Mouse (Mus musculus) heart, postnatal 0 days (tissue): Measurements from ENCODE around the gene P3h3. TPM values are rescaled to one million over a fixed set of nuclear protein-coding genes. Genes with fewer than 3 reads are reported as not detected.
A peak's percentile ranks its signal among the peaks of the same experiment; 100 is the strongest.
"Not testable (repeated sequence)": the region's sequence is repeated elsewhere in the genome, so short reads cannot be mapped to it uniquely, and the experiment has no call there.

Experiments used
- ATAC-seq: fragments of 200-750 bp; cut with Nextera tagmentation; 2 replicates; pipeline ENCODE4 v1.8.0; 2017; ENCODE audit warnings: low read depth, moderate number of reproducible peaks, moderate library complexity; ENCODE audit not compliant: insufficient read depth
- DNase-seq: peaks from one replicate; pipeline ENCODE4 v3.0.0-alpha.2; 2016; ENCODE audit warnings: low spot score
- H3K27ac ChIP-seq: fragments of 300-500 bp; sonication (generic); 2 replicates; pipeline ENCODE4 v1.5.1; 2014; ENCODE audit warnings: low read depth, mild to moderate bottlenecking
- H3K27me3 ChIP-seq: fragments of 300-500 bp; sonication (generic); 2 replicates; pipeline ENCODE4 v1.6.1; 2014; ENCODE audit warnings: low read length, mixed read lengths; ENCODE audit not compliant: control insufficient read depth, insufficient read depth
- H3K36me3 ChIP-seq: fragments of 300-500 bp; sonication (generic); replicated peaks from 2 replicates; pipeline ENCODE4 v1.6.1; 2014; ENCODE audit warnings: low read length, mixed read lengths; ENCODE audit not compliant: control insufficient read depth, insufficient read depth
- H3K4me1 ChIP-seq: fragments of 300-500 bp; sonication (generic); 2 replicates; pipeline ENCODE4 v1.6.1; 2014; ENCODE audit warnings: antibody characterized with exemption; ENCODE audit not compliant: control insufficient read depth, insufficient read depth
- H3K4me2 ChIP-seq: fragments of 300-500 bp; sonication (generic); 2 replicates; pipeline ENCODE4 v1.6.1; 2014; ENCODE audit warnings: low read depth, mild to moderate bottlenecking, low read length, moderate library complexity
- H3K4me3 ChIP-seq: fragments of 300-500 bp; sonication (generic); 2 replicates; pipeline ENCODE4 v1.5.1; 2014; ENCODE audit warnings: low read depth, low read length
- H3K9ac ChIP-seq: fragments of 300-500 bp; sonication (generic); replicated peaks from 2 replicates; pipeline ENCODE4 v1.6.1; 2014; ENCODE audit warnings: low read depth, low read length, mixed read lengths
- H3K9me3 ChIP-seq: fragments of 300-500 bp; sonication (generic); replicated peaks from 2 replicates; pipeline ENCODE4 v1.6.1; 2016; ENCODE audit warnings: low read length; ENCODE audit not compliant: control insufficient read depth
- CTCF ChIP-seq: IDR thresholded peaks from 2 replicates; pipeline ENCODE4 v1.5.1; 2016; ENCODE audit warnings: antibody characterized with exemption, control low read depth, low read depth
- EP300 ChIP-seq: IDR thresholded peaks from 2 replicates; pipeline ENCODE4 v1.6.1; 2016; ENCODE audit warnings: antibody characterized with exemption, low read depth
- WGBS: fragments of 180-500 bp; shearing (Covaris S2); extraction: QIAGEN DNeasy Blood & Tissue Kit; methylation state at CpG from one replicate; pipeline ENCODE4 v1.1.7; 2014; 5-methylcytosine and 5-hydroxymethylcytosine counted together
- polyA plus RNA-seq: library from polyadenylated mRNA; unstranded; fragments of >200 nt; fragmentation: Nextera tagmentation; extraction: Ambion mirVana; gene quantifications from 2 replicates; pipeline ENCODE4 v1.2.1, GENCODE M21; 2015
- total RNA-seq: library from RNA; depleted of rRNA; stranded (reverse); fragments of >200 nt; gene quantifications from 2 replicates; pipeline ENCODE4 v1.2.3, GENCODE M21; 2014; ENCODE audit warnings: low replicate concordance

The P3h3 gene
- total and polyA plus RNA-seq, 2 experiments from 2014 or later: 7.2 to 38.5 TPM

DNA sequence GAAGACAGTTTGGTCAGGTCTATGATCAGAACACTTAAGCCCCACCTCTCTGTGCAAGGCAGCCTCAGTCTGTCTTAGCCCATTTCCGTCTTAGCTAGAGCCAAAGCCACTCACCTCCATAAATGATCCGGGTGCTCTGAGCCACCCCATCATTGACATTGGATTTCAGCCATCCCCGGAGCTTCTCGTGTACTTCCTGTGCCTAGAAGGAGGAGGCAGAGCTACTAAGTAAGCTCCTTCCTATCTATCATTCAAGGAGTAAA lies 46.2 kb downstream of the P3h3 start:
- Histone ChIP-seq H3K27me3 (no peaks in the 10 kb centered on the region), H3K36me3 (peaks cover 30% of the 10 kb centered on the region), H3K27ac (no peak overlapping the region), H3K4me2 (no peak overlapping the region), H3K9me3 (no peaks in the 10 kb centered on the region), H3K4me3 (no peak overlapping the region), H3K9ac (no peak overlapping the region), H3K4me1 (peaks cover 22% of the 10 kb centered on the region)
- 43% methylated on average over 4 of the region's 4 CpGs for WGBS
- TF ChIP-seq EP300 (no peak), CTCF (no peak)
- no peak for ATAC-seq
- DNase-seq: no peak

GRCm38 (mm10) chr6:124810566-124811402 lies 46.8 kb downstream of the P3h3 start:
- not testable (repeated sequence) for DNase-seq

GRCm38 (mm10) chr6:124809775-124810538 lies 47.6 kb downstream of the P3h3 start:
- no peak for ATAC-seq
- DNase-seq: no peak
- H3K4me1 ChIP-seq: peaks cover 22% of the 10 kb centered on the region
- no peak overlapping the region; the same call in 1 of the 2 replicates for H3K9ac ChIP-seq
- peak overlapping the region; percentile 54 for H3K4me3 ChIP-seq
- no peaks in the 10 kb centered on the region for H3K9me3 ChIP-seq
- 33% methylated on average over 14 of the region's 14 CpGs for WGBS
- H3K36me3 ChIP-seq: peaks cover 18% of the 10 kb centered on the region
- no peaks in the 10 kb centered on the region for H3K27me3 ChIP-seq
- H3K4me2 ChIP-seq: peak overlapping the region; percentile 70
- TF ChIP-seq EP300 (0 out of 2 replicates have a peak, but pooled peaks have one; percentile 34), CTCF (no peak)
- H3K27ac ChIP-seq: peak overlapping the region; percentile 78

More at GRCm38 (mm10) chr6:124810566-124811402, 46.8 kb downstream of the P3h3 start:
- H3K9ac ChIP-seq, H3K4me2 ChIP-seq, H3K9me3 ChIP-seq, ATAC-seq, H3K27ac ChIP-seq, H3K27me3 ChIP-seq, H3K4me3 ChIP-seq: not testable (repeated sequence)
- Histone ChIP-seq H3K36me3 (peaks cover 25% of the 10 kb centered on the region), H3K4me1 (peaks cover 22% of the 10 kb centered on the region)
- 71% methylated on average over 11 of the region's 11 CpGs for WGBS

DNA sequence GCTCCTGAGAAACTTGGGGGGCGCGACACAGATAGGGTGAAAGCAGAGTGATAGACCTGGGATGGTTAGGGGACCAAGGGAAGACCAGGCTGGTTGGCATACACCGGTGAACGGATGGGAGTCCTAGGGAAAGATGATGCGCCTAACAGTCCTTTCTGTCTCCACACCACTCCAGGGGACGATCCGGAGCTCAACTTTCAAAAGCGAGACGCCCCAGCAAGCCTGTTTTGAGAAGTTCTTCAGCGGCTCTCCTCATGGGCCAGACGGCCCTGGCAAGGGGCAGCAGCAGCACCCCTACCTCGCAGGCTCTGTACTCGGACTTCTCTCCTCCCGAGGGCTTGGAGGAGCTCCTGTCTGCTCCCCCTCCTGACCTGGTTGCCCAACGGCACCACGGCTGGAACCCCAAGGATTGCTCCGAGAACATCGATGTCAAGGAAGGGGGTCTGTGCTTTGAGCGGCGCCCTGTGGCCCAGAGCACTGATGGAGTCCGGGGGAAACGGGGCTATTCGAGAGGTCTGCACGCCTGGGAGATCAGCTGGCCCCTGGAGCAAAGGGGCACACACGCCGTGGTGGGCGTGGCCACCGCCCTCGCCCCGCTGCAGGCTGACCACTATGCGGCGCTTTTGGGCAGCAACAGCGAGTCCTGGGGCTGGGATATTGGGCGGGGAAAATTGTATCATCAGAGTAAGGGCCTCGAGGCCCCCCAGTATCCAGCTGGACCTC lies 48.3 kb downstream of the P3h3 start:
- peak; percentile 79 for TF ChIP-seq CTCF
- no peak for TF ChIP-seq EP300
- Histone ChIP-seq H3K4me2 (peak overlapping the region; percentile 70), H3K4me3 (peak overlapping the region; percentile 54), H3K4me1 (peaks cover 18% of the 10 kb centered on the region), H3K9me3 (no peaks in the 10 kb centered on the region), H3K9ac (peak overlapping the region; percentile 61), H3K36me3 (peaks cover 17% of the 10 kb centered on the region), H3K27ac (peak overlapping the region; percentile 78), H3K27me3 (no peaks in the 10 kb centered on the region)
- ATAC-seq (peak; percentile 48), DNase-seq (peak; percentile 81)
- 1% methylated on average over 35 of the region's 35 CpGs for WGBS

GRCm38 (mm10) chr6:124808358-124809012 lies 49.1 kb downstream of the P3h3 start, which contains the start of gene Spsb2:
Gene Spsb2, plus strand, starts transcription at chr6:124808661.
- DNase-seq (peak; percentile 80), ATAC-seq (peak; percentile 56)
- Histone ChIP-seq H3K4me3 (peak within 1 kb of the TSS; percentile 54), H3K27ac (peak within 1 kb of the TSS; percentile 78), H3K36me3 (peaks cover 17% of the 10 kb centered on the region), H3K9ac (peak within 1 kb of the TSS; percentile 61), H3K4me2 (peak within 1 kb of the TSS; percentile 70), H3K27me3 (no peaks in the 10 kb centered on the region), H3K9me3 (no peaks in the 10 kb centered on the region), H3K4me1 (peaks cover 18% of the 10 kb centered on the region)
- TF ChIP-seq EP300: no peak
- no peak for TF ChIP-seq CTCF
- WGBS: 2% methylated on average over 29 of the region's 29 CpGs
